Mouse (Mus musculus) forebrain, embryonic 10.5 days (tissue): Measurements from ENCODE around the gene Reep3. TPM values are rescaled to one million over a fixed set of nuclear protein-coding genes. Genes with fewer than 3 reads are reported as not detected.

Experiments used
- DNase-seq: peaks from one replicate; pipeline ENCODE4 v3.0.0-alpha.2; 2017; ENCODE audit warnings: low spot score; ENCODE audit errors: extremely low spot score
- H3K27ac ChIP-seq: fragments of 300-500 bp; sonication (generic); 2 replicates; pipeline ENCODE4 v1.5.1; 2016; ENCODE audit warnings: mild to moderate bottlenecking
- H3K27me3 ChIP-seq: fragments of 300-500 bp; sonication (generic); 2 replicates; pipeline ENCODE4 v1.6.1; 2016; ENCODE audit warnings: mild to moderate bottlenecking; ENCODE audit not compliant: poor library complexity, severe bottlenecking
- H3K36me3 ChIP-seq: fragments of 300-500 bp; sonication (generic); replicated peaks from 2 replicates; pipeline ENCODE4 v1.6.1; 2016; ENCODE audit warnings: mild to moderate bottlenecking, moderate library complexity
- H3K4me1 ChIP-seq: fragments of 300-500 bp; sonication (generic); 2 replicates; pipeline ENCODE4 v1.6.1; 2016
- H3K4me3 ChIP-seq: fragments of 300-500 bp; sonication (generic); 2 replicates; pipeline ENCODE4 v1.5.1; 2016; ENCODE audit warnings: mild to moderate bottlenecking, moderate library complexity
- H3K9me3 ChIP-seq: fragments of 300-500 bp; sonication (generic); 2 replicates; pipeline ENCODE4 v1.6.1; 2016; ENCODE audit warnings: mild to moderate bottlenecking, moderate library complexity
- WGBS: fragments of 180-500 bp; shearing (Covaris S2); methylation state at CpG from one replicate; pipeline ENCODE4 v1.1.7; 2016; 5-methylcytosine and 5-hydroxymethylcytosine counted together
- polyA plus RNA-seq: library from polyadenylated mRNA; unstranded; fragments of >200 nt; fragmentation: Nextera tagmentation; extraction: Ambion mirVana; gene quantifications from 2 replicates; pipeline ENCODE4 v1.2.1, GENCODE M21; 2016

Reep3 gene
- polyA plus RNA-seq, 1 experiment from 2014 or later: 32.7 TPM

DNA sequence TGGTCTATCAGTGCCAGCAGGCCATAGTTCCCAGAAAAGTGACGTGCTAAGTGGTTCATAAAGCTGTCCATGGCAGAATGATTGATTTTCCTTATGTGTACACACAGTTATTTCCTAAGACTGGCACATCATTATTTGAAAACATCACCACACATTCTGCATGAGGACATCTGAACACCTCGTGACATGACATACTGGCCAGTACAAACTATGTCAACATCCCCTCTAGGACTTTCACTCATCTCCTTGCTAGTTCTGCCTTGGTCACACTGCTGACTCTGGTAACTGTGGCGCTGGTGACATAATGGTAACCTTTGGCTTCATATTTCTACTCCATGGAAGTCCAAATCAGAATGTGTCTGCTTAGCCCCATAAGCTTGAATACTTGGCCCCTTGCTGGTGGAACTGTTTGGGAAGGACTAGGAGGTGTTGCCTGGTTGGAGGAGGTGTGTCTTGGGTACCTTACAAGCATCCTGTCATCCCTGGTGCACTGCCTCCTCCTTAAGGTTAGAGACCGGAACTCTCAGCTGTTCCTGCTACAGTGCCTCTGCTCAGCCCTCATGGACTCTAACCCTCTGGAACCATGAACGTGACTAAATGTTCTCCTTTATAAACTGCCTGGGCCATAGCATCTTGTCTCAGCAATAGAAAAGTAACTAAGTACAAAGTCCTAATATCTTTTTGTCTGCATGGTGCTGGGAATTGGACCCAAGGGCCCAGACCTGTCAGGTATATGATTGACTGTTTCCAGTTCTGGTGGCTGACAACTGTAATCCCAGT lies 9.1 kb downstream of the Reep3 start:
- no peak overlapping the region for H3K27ac ChIP-seq
- 95% methylated on average over 5 of the region's 5 CpGs for WGBS
- H3K4me1 ChIP-seq: peaks cover 12% of the 10 kb centered on the region
- peaks cover 23% of the 10 kb centered on the region for H3K36me3 ChIP-seq
- DNase-seq: no peak
- H3K27me3 ChIP-seq: no peaks in the 10 kb centered on the region
- no peaks in the 10 kb centered on the region; the same call in 1 of the 2 replicates for H3K9me3 ChIP-seq
- H3K4me3 ChIP-seq: no peak overlapping the region

GRCm38 (mm10) chr10:67085916-67086315 lies 10.8 kb downstream of the Reep3 start:
- peaks cover 18% of the 10 kb centered on the region for H3K36me3 ChIP-seq
- 92% methylated on average over 7 of the region's 7 CpGs for WGBS
- no peaks in the 10 kb centered on the region; the same call in 1 of the 2 replicates for H3K9me3 ChIP-seq
- no peak for DNase-seq
- no peak overlapping the region for H3K27ac ChIP-seq
- no peaks in the 10 kb centered on the region for H3K27me3 ChIP-seq
- H3K4me3 ChIP-seq: no peak overlapping the region
- H3K4me1 ChIP-seq: peaks cover 12% of the 10 kb centered on the region

- Histone ChIP-seq H3K27me3 (no peaks in the 10 kb centered on the region), H3K9me3 (no peaks in the 10 kb centered on the region; the same call in 1 of the 2 replicates), H3K4me1 (peaks cover 12% of the 10 kb centered on the region), H3K27ac (no peak overlapping the region), H3K36me3 (peaks cover 13% of the 10 kb centered on the region), H3K4me3 (no peak overlapping the region)
- WGBS: 92% methylated on average over 10 of the region's 10 CpGs
- DNase-seq: no peak
These were observed 11.6 kb downstream of the Reep3 start for GRCm38 (mm10) chr10:67085124-67085523.

DNA sequence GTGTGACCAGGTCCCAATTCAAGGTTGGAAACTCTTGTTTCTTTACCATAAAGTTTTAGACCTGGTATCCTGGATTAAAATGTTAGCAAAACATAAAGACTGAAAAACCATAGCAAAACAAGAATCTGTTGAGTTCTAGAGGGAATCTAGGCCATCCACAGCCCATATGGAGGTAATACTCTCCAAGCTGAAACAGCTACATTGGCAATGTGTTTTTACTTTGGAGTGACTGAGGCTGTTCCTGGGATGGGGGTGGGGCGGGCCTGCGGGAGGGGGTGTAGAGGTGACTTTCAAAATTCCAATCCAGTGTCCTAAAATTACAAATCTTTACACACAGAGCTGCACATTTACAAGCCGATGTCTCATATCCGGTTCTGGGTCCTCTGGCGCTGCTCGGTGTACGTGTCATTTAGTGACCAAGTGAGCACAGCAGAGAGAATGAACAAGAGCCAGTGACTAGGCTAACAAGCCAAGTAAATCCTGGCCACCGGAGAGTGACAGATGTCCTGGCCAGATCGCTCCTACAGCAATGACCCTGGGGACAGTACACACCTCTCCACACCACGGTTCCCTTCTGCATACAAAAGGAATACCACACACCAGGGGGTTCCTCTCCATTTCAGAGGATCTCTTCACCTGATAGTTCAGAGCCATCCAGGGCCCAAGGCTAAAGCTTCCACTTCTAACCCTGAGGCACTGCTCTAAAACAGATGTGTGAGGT lies 13.1 kb downstream of the Reep3 start:
- Histone ChIP-seq H3K36me3 (peaks cover 10% of the 10 kb centered on the region), H3K9me3 (no peaks in the 10 kb centered on the region; the same call in 1 of the 2 replicates), H3K4me1 (peaks cover 19% of the 10 kb centered on the region), H3K27me3 (no peaks in the 10 kb centered on the region), H3K4me3 (no peak overlapping the region), H3K27ac (no peak overlapping the region)
- DNase-seq: no peak
- 74% methylated on average over 10 of the region's 10 CpGs for WGBS

GRCm38 (mm10) chr10:67082531-67082930 lies 14.2 kb downstream of the Reep3 start:
- Histone ChIP-seq H3K27me3 (no peaks in the 10 kb centered on the region), H3K9me3 (no peaks in the 10 kb centered on the region), H3K4me3 (no peak overlapping the region), H3K27ac (no peak overlapping the region; the same call in 1 of the 2 replicates), H3K4me1 (peaks cover 19% of the 10 kb centered on the region), H3K36me3 (peaks cover 6% of the 10 kb centered on the region)
- WGBS: 88% methylated on average over 3 of the region's 4 CpGs
- DNase-seq: no peak

GRCm38 (mm10) chr10:67081206-67082007 lies 15.3 kb downstream of the Reep3 start:
- Histone ChIP-seq H3K27me3 (no peaks in the 10 kb centered on the region), H3K4me3 (no peak overlapping the region), H3K27ac (no peak overlapping the region), H3K4me1 (peaks cover 24% of the 10 kb centered on the region), H3K9me3 (no peaks in the 10 kb centered on the region), H3K36me3 (0 out of 2 replicates have a peak, but pooled peaks cover 2% of the 10 kb centered on the region)
- 91% methylated on average over 18 of the region's 18 CpGs for WGBS
- no peak for DNase-seq

DNA sequence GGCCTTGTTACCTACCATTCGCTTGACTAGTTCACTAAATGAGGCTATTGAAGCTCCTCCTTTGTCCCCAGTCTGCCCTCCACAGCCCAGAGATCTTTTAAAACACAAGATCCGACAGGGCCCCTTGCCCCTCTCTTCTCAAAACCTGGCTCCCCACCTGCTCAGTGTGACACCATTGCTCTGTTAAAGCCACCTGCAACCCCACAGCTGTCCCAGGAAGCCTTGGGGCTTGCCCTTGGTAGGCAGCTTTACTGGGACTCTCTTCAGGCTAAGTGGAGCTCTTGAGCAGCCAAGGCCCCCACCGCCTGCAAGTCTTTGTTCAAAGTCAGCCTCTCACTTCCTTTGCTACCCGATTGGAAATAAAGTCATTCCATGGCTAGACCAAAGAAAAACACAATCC lies 17.7 kb downstream of the Reep3 start:
- Histone ChIP-seq H3K27ac (peak overlapping the region; percentile 75; the same call in 1 of the 2 replicates), H3K36me3 (0 out of 2 replicates have a peak, but pooled peaks cover 4% of the 10 kb centered on the region), H3K27me3 (no peaks in the 10 kb centered on the region), H3K4me1 (peaks cover 20% of the 10 kb centered on the region), H3K9me3 (no peaks in the 10 kb centered on the region), H3K4me3 (no peak overlapping the region)
- 62% methylated on average over 4 of the region's 4 CpGs for WGBS
- no peak for DNase-seq

- Histone ChIP-seq H3K27ac (no peak overlapping the region), H3K4me3 (no peak overlapping the region), H3K36me3 (peaks cover 2% of the 10 kb centered on the region; the same call in 1 of the 2 replicates), H3K9me3 (0 out of 2 replicates have a peak, but pooled peaks cover 3% of the 10 kb centered on the region), H3K27me3 (no peaks in the 10 kb centered on the region), H3K4me1 (peaks cover 14% of the 10 kb centered on the region)
- 82% methylated on average over 21 of the region's 21 CpGs for WGBS
- DNase-seq: no peak
These were observed 20.5 kb downstream of the Reep3 start for GRCm38 (mm10) chr10:67075931-67076878.

GRCm38 (mm10) chr10:67073577-67073976 lies 23.2 kb downstream of the Reep3 start:
- peaks cover 6% of the 10 kb centered on the region for H3K4me1 ChIP-seq
- 92% methylated on average over 8 of the region's 8 CpGs for WGBS
- no peak overlapping the region for H3K4me3 ChIP-seq
- H3K27ac ChIP-seq: no peak overlapping the region
- no peak for DNase-seq
- H3K27me3 ChIP-seq: no peaks in the 10 kb centered on the region
- H3K9me3 ChIP-seq: peaks cover 3% of the 10 kb centered on the region; the same call in 1 of the 2 replicates
- peaks cover 6% of the 10 kb centered on the region for H3K36me3 ChIP-seq

DNA sequence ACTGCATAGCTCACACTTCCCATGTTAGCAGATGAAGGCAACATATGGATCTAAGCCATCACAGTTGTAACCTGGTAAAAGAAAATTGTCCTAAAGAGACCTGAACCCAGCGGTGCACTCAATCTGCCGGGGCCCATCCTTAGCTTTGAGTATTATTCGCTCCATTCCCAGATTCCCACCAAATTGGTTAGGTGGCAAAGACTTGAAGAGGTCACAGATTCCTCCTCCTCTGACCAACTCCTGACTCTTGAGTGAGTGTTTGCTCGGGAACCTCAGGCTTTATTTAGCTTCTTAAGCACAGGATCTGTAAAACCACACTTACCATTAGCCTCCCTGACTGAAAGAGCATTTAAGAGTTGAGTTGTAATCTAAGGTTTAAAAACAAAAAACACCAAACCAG lies 24.1 kb downstream of the Reep3 start:
- H3K9me3 ChIP-seq: peaks cover 3% of the 10 kb centered on the region; the same call in 1 of the 2 replicates
- peaks cover 6% of the 10 kb centered on the region for H3K36me3 ChIP-seq
- H3K4me3 ChIP-seq: no peak overlapping the region
- 97% methylated on average over 4 of the region's 4 CpGs for WGBS
- peaks cover 6% of the 10 kb centered on the region for H3K4me1 ChIP-seq
- no peak overlapping the region for H3K27ac ChIP-seq
- DNase-seq: no peak
- no peaks in the 10 kb centered on the region for H3K27me3 ChIP-seq

DNA sequence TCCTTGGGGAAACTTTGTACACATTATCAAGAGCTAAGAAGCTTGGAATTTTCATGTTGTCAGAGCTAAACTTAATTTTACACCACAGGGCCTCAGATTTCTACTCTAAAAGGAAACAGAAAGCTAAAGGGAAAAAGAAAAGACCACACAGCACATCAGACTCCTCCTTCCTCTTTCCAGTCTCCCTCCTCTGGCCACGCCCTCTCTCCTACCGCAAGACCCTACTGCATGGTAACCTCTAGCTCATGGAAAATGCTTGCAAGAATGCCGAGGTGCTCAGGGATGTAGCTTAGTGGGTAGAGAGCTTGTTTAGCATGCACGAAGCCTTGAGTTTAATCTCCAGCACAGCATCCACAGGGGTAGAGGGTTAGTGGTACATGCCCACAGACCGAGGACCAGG lies 24.9 kb downstream of the Reep3 start:
- 87% methylated on average over 5 of the region's 5 CpGs for WGBS
- Histone ChIP-seq H3K4me3 (no peak overlapping the region), H3K36me3 (peaks cover 6% of the 10 kb centered on the region), H3K9me3 (peaks cover 3% of the 10 kb centered on the region; the same call in 1 of the 2 replicates), H3K27me3 (no peaks in the 10 kb centered on the region), H3K4me1 (peaks cover 6% of the 10 kb centered on the region), H3K27ac (no peak overlapping the region)
- no peak for DNase-seq
